Mouse (Mus musculus): ENCODE results near the gene 1700037C18Rik.

- no peak for TF ChIP-seq CTCF (IDR thresholded peaks at IDR 0.05; ENCODE audit: extremely low read depth, insufficient read length, insufficient replicate concordance, low read depth, low read length)
- TF ChIP-seq POLR2A (IDR thresholded peaks at IDR 0.05; ENCODE audit: low read depth, low read length): no peak
Observed at GRCm38 (mm10) chr16:3893739-3894138, 14.8 kb downstream of the 1700037C18Rik start.

All from small intestine, adult 2 months (tissue).